Mouse (Mus musculus) 416B (cell line): ENCODE measurements at regions not wholly inside any gene's neighbourhood (a gene's known extent, or its start where the extent isn't known, plus 50 kb on each side); places are given as distances from the start of the nearest gene placed in this dataset.

ENCODE experiments used
- DNase-seq: peaks from one replicate; pipeline ENCODE4 v3.0.0; 2011; ENCODE audit warnings: low read depth

DNA sequence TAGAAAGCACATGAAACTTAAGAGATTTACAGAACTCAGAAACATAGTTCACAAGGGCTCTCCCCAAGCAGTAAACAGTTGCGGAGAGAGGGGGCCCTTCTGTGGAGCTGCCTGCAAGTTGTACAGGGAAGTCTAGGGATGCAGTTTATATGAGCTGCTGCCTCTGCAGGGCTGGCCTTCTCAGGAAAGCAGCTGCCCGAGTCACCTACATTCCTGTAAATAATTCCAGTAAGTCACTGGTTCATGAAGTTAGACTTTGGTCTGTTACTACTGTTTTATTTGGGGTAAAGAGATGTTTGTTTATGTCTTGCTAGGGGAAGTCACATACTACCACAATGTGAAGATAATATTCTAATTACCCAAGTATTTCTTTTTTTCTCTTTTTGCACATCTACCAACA lies 601.1 kb downstream of the Etnk1 start:
- no peak for DNase-seq
